Mouse (Mus musculus) C2C12 (cell line): ENCODE results near the gene Celf2. TPM values are rescaled to one million over a fixed set of nuclear protein-coding genes. Genes with fewer than 3 reads are reported as not detected.

Experiments used
- H3K27me3 ChIP-seq: one replicate; pipeline ENCODE4 v1.6.1; 2011; ENCODE audit not compliant: control insufficient read depth, insufficient read depth, insufficient read length
- H3K36me3 ChIP-seq: one replicate; pipeline ENCODE4 v1.6.1; 2011; ENCODE audit not compliant: control insufficient read depth, insufficient read depth
- H3K4me3 ChIP-seq: one replicate; pipeline ENCODE4 v1.5.1; 2011; ENCODE audit warnings: mild to moderate bottlenecking, control low read depth; ENCODE audit not compliant: poor library complexity, insufficient read depth, severe bottlenecking
- H3K79me2 ChIP-seq: one replicate; pipeline ENCODE4 v1.6.1; 2011; ENCODE audit not compliant: control insufficient read depth, insufficient read depth
- H3K79me3 ChIP-seq: one replicate; pipeline ENCODE4 v1.6.1; 2011; ENCODE audit warnings: low read depth, control low read depth
- H3ac ChIP-seq: one replicate; pipeline ENCODE3; 2011; ENCODE audit warnings: low read depth; ENCODE audit not compliant: control insufficient read depth, insufficient read length
- CEBPB ChIP-seq: IDR thresholded peaks from one replicate; pipeline ENCODE4 v1.6.1; 2011; ENCODE audit warnings: low read depth, mild to moderate bottlenecking, control low read depth, moderate library complexity
- CTCF ChIP-seq: IDR thresholded peaks from one replicate; pipeline ENCODE4 v1.5.1; 2011; ENCODE audit not compliant: control insufficient read depth, insufficient read depth, insufficient read length
- FOSL1 ChIP-seq: IDR thresholded peaks from one replicate; pipeline ENCODE4 v1.8.0; 2011; ENCODE audit warnings: mild to moderate bottlenecking, low read length; ENCODE audit not compliant: poor library complexity, insufficient read depth, severe bottlenecking
- MAX ChIP-seq: IDR thresholded peaks from one replicate; pipeline ENCODE4 v1.6.1; 2011; ENCODE audit warnings: mild to moderate bottlenecking, control low read depth
- MYOD1 ChIP-seq: IDR thresholded peaks from one replicate; pipeline ENCODE4 v1.6.1; 2011; ENCODE audit warnings: low read depth; ENCODE audit not compliant: control insufficient read depth, insufficient read length
- MYOG ChIP-seq: IDR thresholded peaks from one replicate; pipeline ENCODE4 v1.6.1; 2011; ENCODE audit not compliant: control insufficient read depth, insufficient read length; ENCODE audit errors: extremely low read depth
- USF1 ChIP-seq: IDR thresholded peaks from one replicate; pipeline ENCODE4 v1.6.1; 2011; ENCODE audit warnings: low read depth, mild to moderate bottlenecking, control low read depth, moderate library complexity
- polyA plus RNA-seq: library from polyadenylated mRNA; unstranded; fragments of >200 nt; fragmentation: generic; extraction: Trizol; gene quantifications from one replicate; pipeline ENCODE4 v1.2.1, GENCODE M21; 2012; ENCODE audit warnings: missing spikeins

Gene Celf2
- polyA plus RNA-seq, 1 experiment: 14.3 TPM

DNA sequence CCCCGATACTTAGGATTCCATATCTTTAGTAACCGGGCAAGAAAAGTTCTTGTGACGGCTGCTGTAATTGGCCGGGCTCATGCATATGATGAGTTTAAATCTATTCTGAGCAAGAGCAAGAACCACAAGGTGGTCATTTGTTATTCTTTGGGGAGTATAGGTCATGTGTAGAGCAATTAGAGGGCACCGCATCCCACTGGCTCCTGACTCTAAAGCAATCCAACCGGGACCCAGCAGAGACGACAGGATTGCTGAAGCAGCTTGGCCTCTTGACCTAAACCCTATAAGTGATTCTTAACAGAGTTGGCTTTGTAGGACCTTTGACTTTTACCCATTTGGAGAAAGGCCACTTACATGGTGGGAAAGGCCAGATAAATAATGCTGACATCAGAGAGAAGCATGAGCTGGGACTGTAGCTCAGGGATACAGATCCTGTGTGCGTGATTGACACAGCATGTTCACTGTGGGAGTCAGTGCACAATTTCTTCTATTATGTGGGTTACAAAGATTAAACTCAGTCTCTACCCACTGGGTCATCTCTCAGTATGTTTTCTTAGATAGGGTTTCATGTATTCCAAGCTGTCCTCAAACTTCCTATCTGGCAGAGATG is 338.2 kb downstream of the Celf2 start:
- Histone ChIP-seq H3K79me2 (no peaks in the 10 kb centered on the region), H3K27me3 (no peaks in the 10 kb centered on the region), H3K79me3 (no peaks in the 10 kb centered on the region), H3K36me3 (no peaks in the 10 kb centered on the region), H3K4me3 (no peak overlapping the region), H3ac (no peak overlapping the region)
- no peak for TF ChIP-seq MYOD1
- TF ChIP-seq CEBPB: no peak
- TF ChIP-seq USF1: no peak
- no peak for TF ChIP-seq FOSL1
- no peak for TF ChIP-seq MYOG
- no peak for TF ChIP-seq MAX
- TF ChIP-seq CTCF: no peak

DNA sequence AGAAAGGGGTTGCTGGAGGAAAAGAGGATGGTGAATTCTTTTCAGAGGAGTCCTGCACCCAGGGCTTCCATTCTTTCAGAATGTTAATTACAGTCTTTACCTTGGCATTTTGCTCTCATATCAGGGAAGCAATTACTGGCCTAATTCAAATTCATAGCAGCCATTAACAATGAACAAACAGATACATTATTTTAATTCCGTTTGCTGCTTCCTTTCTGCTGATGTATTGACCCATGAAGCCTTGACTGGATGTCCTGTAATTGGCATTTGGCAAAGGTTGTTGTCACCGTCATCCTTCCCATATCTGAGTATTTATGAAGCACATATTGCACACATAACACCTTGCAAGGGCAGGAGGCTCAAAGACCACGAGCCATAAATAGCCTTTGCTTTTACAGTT is 343.6 kb downstream of the Celf2 start:
- no peak overlapping the region for H3K4me3 ChIP-seq
- no peaks in the 10 kb centered on the region for H3K79me3 ChIP-seq
- no peaks in the 10 kb centered on the region for H3K79me2 ChIP-seq
- H3ac ChIP-seq: no peak overlapping the region
- TF ChIP-seq USF1 (no peak), CTCF (no peak), FOSL1 (no peak), MAX (no peak), MYOG (no peak), CEBPB (no peak), MYOD1 (no peak)
- no peaks in the 10 kb centered on the region for H3K36me3 ChIP-seq
- H3K27me3 ChIP-seq: no peaks in the 10 kb centered on the region

DNA sequence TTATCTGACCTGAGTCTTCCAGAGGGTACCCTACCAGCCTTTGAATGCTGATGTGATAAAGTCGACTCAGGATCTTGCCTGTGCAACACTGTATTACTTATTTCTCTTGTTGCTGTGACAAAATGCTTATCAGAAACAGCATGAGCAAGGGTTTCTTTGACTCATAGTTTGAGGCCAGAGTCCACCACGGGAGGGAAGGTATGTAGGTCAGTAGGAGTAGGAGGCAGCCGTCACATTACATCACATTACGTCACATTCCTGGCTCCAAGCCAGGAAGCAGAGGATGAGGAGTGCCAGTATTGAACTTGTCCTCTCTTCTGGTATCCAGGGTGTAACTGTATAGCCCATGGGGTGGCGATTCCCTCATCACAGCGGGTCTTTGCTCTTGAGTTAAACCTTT is 349.3 kb downstream of the Celf2 start:
- Histone ChIP-seq H3K4me3 (no peak overlapping the region), H3K36me3 (no peaks in the 10 kb centered on the region), H3K27me3 (no peaks in the 10 kb centered on the region), H3ac (no peak overlapping the region), H3K79me3 (no peaks in the 10 kb centered on the region), H3K79me2 (no peaks in the 10 kb centered on the region)
- TF ChIP-seq MYOD1 (no peak), FOSL1 (no peak), MAX (no peak), CEBPB (no peak), CTCF (no peak), USF1 (no peak), MYOG (no peak)

DNA sequence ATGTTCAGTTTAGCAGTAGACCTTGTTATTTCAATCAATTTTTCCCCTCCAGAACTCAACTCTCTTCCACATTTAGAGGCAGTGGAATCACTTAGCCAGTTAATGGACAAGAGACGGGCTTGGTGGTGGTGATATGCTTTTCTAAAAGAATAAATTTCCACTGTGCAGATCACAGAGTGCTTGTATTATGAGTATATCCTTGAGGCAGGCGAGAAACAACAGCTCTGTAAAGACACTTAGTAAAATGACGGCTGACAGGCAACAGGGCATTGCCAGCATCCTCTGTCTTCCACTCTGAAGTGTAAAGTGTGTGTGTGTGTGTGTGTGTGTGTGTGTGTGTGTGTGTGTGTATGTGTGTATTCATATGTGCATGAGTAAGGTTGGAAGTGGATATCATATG is 362.1 kb downstream of the Celf2 start:
- no peak overlapping the region for H3ac ChIP-seq
- H3K4me3 ChIP-seq: no peak overlapping the region
- no peaks in the 10 kb centered on the region for H3K79me2 ChIP-seq
- H3K27me3 ChIP-seq: no peaks in the 10 kb centered on the region
- H3K36me3 ChIP-seq: no peaks in the 10 kb centered on the region
- TF ChIP-seq MAX (no peak), MYOD1 (no peak), FOSL1 (no peak), USF1 (no peak), MYOG (no peak), CTCF (no peak), CEBPB (no peak)
- H3K79me3 ChIP-seq: no peaks in the 10 kb centered on the region

DNA sequence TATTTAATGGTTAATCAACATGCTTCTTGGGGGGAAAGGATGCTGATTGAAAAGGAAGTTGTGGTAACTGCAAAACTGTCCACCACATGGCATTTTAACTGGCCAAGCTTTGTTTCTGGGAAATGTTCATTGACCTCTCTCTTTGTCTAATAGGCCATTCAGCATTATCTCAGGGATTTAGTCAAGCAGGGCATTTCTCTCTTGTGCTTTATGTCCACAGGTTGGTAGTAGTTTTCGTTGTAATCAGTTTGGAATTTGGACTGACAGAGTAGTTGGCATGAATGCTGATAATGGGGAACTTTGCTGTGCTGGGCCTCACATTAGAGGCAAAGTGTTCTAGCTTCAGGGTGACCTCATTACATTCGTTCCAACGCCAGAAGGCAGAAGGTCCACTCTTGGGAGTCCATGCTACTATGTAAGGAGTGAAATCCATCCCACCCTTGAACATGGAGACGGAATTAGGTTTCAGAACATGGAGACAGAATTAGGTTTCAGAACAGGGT is 363.8 kb downstream of the Celf2 start:
- TF ChIP-seq MYOG (no peak), USF1 (no peak), FOSL1 (no peak), MYOD1 (no peak), MAX (no peak), CEBPB (no peak), CTCF (no peak)
- H3K36me3 ChIP-seq: no peaks in the 10 kb centered on the region
- H3K79me3 ChIP-seq: no peaks in the 10 kb centered on the region
- no peak overlapping the region for H3ac ChIP-seq
- no peaks in the 10 kb centered on the region for H3K27me3 ChIP-seq
- no peak overlapping the region for H3K4me3 ChIP-seq
- H3K79me2 ChIP-seq: no peaks in the 10 kb centered on the region

DNA sequence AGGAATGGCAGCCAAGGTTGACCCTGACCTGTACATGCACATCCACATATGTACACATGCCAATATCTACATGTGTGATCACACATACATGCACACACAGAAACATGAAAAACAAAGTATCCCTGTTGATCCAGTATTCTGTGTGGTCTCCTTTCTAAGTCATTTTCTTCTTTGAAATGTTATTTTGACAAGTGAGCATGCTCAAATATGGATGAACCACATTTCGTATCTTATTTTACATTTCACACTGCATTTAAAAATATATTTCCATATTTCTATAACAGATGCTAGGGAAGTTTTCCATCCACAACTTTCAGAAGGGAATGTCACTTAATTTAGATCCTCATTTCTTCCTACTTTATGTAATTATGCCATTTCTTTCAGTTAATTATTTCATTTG is 364.5 kb downstream of the Celf2 start:
- H3ac ChIP-seq: no peak overlapping the region
- H3K79me2 ChIP-seq: no peaks in the 10 kb centered on the region
- no peaks in the 10 kb centered on the region for H3K79me3 ChIP-seq
- TF ChIP-seq USF1 (no peak), MYOD1 (no peak), CEBPB (no peak), MYOG (no peak), CTCF (no peak), FOSL1 (no peak), MAX (no peak)
- H3K4me3 ChIP-seq: no peak overlapping the region
- H3K36me3 ChIP-seq: no peaks in the 10 kb centered on the region
- H3K27me3 ChIP-seq: no peaks in the 10 kb centered on the region
